Mouse (Mus musculus): Measurements from ENCODE around the gene Syk. TPM values are rescaled to one million over a fixed set of nuclear protein-coding genes. Genes with fewer than 3 reads are reported as not detected.
A peak's percentile ranks its signal among the peaks of the same experiment; 100 is the strongest.

Syk gene
- total RNA-seq, 1 experiment: 13.3 TPM

DNA sequence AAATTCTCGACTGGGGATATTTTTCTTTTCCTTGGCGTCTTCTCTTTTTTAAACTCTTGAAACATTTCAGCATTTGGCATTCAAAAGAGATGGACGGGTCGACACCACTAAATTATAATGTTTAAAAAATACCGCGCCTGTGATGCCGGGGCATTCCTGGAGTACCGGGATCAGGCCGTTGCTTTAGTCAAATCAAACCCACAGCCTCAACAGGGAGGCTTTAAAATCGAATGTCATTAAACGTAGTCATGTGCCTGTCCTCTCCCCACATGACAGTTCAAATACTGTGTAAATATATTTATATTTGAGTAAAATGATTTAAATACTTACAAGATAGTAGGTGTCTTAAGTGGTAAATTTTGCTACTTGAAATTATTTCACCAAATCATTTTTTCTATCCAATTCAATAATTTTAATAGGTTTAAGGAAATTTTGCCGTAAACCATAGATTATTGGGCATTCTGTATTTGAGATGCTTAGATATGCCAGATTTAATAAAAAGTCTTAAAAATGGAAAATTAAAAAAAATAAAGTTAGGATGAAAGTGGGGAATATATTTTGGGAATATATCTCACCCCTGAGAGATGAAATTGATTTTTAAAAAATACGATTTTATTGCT lies 1.1 kb downstream of the Syk start:
- Histone ChIP-seq H3K36me3 (ENCODE audit: control insufficient read depth, insufficient read depth, low read length, poor library complexity, severe bottlenecking) (no peaks in the 10 kb centered on the region), H3K9me3 (ENCODE audit: control insufficient read depth, insufficient read depth, low read depth, low read length) (no peaks in the 10 kb centered on the region), H3K4me3 (ENCODE audit: insufficient read depth in 1 of 2, low read depth in 1 of 2, low read length in 2 of 2, poor library complexity in 1 of 2, severe bottlenecking in 1 of 2) (peak overlapping the region; percentile 74 to 90; a peak in 3 of 4 replicates), H3K4me1 (ENCODE audit: control insufficient read depth in 2 of 2, insufficient read depth in 2 of 2, low read length in 2 of 2, poor library complexity in 1 of 2) (peaks cover 5% of the 10 kb centered on the region in 2 experiments), H3K27ac (ENCODE audit: insufficient read depth, low read depth, low read length, poor library complexity, severe bottlenecking) (no peak overlapping the region), H3K9ac (ENCODE audit: insufficient read depth, low read depth, low read length, poor library complexity, severe bottlenecking) (no peak overlapping the region)
- TF ChIP-seq MAFK (IDR thresholded peaks at IDR 0.05; ENCODE audit: insufficient read depth, low read depth, low read length): no peak
- TF ChIP-seq ZC3H11A (IDR thresholded peaks at IDR 0.05; ENCODE audit: borderline replicate concordance, low read depth, low read length): no peak
- TF ChIP-seq HCFC1 (IDR thresholded peaks at IDR 0.05; ENCODE audit: borderline replicate concordance, insufficient read depth, low read length): no peak
- TF ChIP-seq CHD2 (IDR thresholded peaks at IDR 0.05; ENCODE audit: low read depth, low read length): no peak
- no peak for TF ChIP-seq ZNF384 (IDR thresholded peaks at IDR 0.05; ENCODE audit: low read depth, low read length)
- DNase-seq (ENCODE audit: low read depth, low spot score): no peak
- in situ Hi-C loops (cut with MboI; ENCODE audit: low sequenced_read_pairs in 2 of 2, unreplicated experiment in 2 of 2): no loop called here

DNA sequence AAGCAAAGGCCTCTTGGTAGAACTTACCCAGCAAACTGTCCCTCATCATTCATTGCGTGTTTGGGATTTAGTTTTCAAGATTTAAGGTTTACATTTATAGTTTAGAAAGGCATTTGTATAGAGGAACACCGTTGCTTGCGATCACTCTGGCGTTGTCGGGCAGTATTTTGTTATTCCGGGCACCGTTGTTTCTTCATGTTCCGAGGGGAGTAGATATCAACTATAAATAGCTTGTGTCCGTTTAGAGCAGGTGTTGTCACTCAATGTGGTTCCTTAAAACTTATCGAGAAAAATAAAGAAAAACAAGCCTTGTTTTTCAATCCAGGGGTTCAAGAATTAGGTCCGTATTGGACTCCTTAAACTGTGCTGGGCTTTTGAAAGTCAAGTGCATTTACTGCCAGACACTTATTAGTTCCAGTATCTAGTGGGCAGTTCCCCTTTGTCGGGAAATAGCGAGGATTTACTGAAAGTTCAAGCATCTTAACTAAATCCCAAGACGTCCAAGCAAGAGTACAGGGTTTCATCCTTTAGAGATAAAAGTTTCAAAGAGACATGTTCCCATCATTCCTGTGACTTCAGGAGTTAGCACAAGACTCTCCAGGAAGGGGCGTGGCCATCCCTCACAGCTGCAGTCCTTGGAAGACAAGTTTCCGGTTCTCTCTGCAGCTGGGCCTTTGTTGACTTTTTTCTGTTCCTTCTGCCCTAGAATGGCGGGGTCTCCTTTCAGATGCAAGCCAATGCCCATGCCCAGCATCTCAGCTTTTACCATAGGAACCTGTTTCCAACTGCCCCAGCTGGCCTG lies 1.9 kb downstream of the Syk start:
- Histone ChIP-seq H3K9me3 (ENCODE audit: control insufficient read depth, insufficient read depth, low read depth, low read length) (no peaks in the 10 kb centered on the region), H3K9ac (ENCODE audit: insufficient read depth, low read depth, low read length, poor library complexity, severe bottlenecking) (no peak overlapping the region; the same call in 1 of the 2 replicates), H3K27ac (ENCODE audit: insufficient read depth, low read depth, low read length, poor library complexity, severe bottlenecking) (no peak overlapping the region; the same call in 1 of the 2 replicates), H3K4me3 (ENCODE audit: insufficient read depth in 1 of 2, low read depth in 1 of 2, low read length in 2 of 2, poor library complexity in 1 of 2, severe bottlenecking in 1 of 2) (peak overlapping the region; percentile 27 to 90), H3K4me1 (ENCODE audit: control insufficient read depth in 2 of 2, insufficient read depth in 2 of 2, low read length in 2 of 2, poor library complexity in 1 of 2) (peaks cover 5% of the 10 kb centered on the region in 2 experiments), H3K36me3 (ENCODE audit: control insufficient read depth, insufficient read depth, low read length, poor library complexity, severe bottlenecking) (peaks cover under 1% of the 10 kb centered on the region; the same call in 1 of the 2 replicates)
- in situ Hi-C loops (cut with MboI; ENCODE audit: low sequenced_read_pairs in 2 of 2, unreplicated experiment in 2 of 2): no loop called here
- DNase-seq (ENCODE audit: low read depth, low spot score): peak; percentile 70
- no peak for TF ChIP-seq ZC3H11A (IDR thresholded peaks at IDR 0.05; ENCODE audit: borderline replicate concordance, low read depth, low read length)
- no peak for TF ChIP-seq HCFC1 (IDR thresholded peaks at IDR 0.05; ENCODE audit: borderline replicate concordance, insufficient read depth, low read length)
- no peak for TF ChIP-seq ZNF384 (IDR thresholded peaks at IDR 0.05; ENCODE audit: low read depth, low read length)
- TF ChIP-seq CHD2 (IDR thresholded peaks at IDR 0.05; ENCODE audit: low read depth, low read length): no peak
- TF ChIP-seq MAFK (IDR thresholded peaks at IDR 0.05; ENCODE audit: insufficient read depth, low read depth, low read length): no peak

DNA sequence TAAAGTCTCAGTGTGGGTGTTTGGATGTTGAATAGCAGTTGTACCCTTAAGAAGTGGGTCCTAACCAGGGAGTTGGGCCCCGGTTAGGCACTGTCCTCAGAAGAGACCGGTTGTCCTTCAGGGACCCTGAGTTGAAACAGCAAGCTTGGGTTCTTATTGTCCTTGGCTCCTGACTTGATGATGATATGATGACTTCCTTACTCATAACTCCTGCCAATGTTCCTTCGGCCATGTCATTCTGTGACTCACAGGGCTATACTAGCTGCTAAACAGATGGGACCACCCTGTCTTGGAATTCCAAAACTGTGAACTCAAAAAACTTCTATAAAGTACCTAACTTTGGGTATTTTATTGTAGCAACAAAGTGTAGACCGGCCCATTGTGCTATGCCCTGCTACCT lies 4.8 kb downstream of the Syk start:
- Histone ChIP-seq H3K36me3 (ENCODE audit: control insufficient read depth, insufficient read depth, low read length, poor library complexity, severe bottlenecking) (peaks cover 2% of the 10 kb centered on the region; the same call in 1 of the 2 replicates), H3K27ac (ENCODE audit: insufficient read depth, low read depth, low read length, poor library complexity, severe bottlenecking) (no peak overlapping the region), H3K4me1 (ENCODE audit: control insufficient read depth in 2 of 2, insufficient read depth in 2 of 2, low read length in 2 of 2, poor library complexity in 1 of 2) (peaks cover 5 to 7% of the 10 kb centered on the region in 2 experiments), H3K9ac (ENCODE audit: insufficient read depth, low read depth, low read length, poor library complexity, severe bottlenecking) (no peak overlapping the region), H3K9me3 (ENCODE audit: control insufficient read depth, insufficient read depth, low read depth, low read length) (no peaks in the 10 kb centered on the region), H3K4me3 (ENCODE audit: insufficient read depth in 1 of 2, low read depth in 1 of 2, low read length in 2 of 2, poor library complexity in 1 of 2, severe bottlenecking in 1 of 2) (no peak overlapping the region)
- in situ Hi-C loops (cut with MboI; ENCODE audit: low sequenced_read_pairs in 2 of 2, unreplicated experiment in 2 of 2): no loop called here
- no peak for TF ChIP-seq MAFK (IDR thresholded peaks at IDR 0.05; ENCODE audit: insufficient read depth, low read depth, low read length)
- no peak for TF ChIP-seq HCFC1 (IDR thresholded peaks at IDR 0.05; ENCODE audit: borderline replicate concordance, insufficient read depth, low read length)
- DNase-seq (ENCODE audit: low read depth, low spot score): no peak

DNA sequence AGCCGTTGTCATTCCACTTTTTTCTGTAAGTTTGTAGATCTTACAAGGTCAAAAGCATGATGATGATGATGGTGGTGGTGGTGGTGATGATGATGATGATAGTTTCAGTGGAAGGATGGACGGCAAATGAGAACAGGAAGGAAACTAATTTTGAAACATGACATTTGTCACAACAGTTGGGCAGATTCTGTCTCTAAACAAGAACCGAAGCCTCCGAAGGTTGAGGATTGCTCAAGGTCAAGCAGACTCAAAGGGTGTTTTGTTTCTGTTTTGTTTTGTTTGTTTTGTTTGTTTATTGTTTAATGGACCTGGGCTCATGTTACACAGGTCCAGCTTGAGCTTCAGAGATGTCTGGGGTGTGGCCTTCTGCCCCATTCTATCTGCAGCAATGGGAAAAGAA lies 6.1 kb downstream of the Syk start:
- peaks cover 5% of the 10 kb centered on the region; the same call in 1 of the 2 replicates for H3K36me3 ChIP-seq (ENCODE audit: control insufficient read depth, insufficient read depth, low read length, poor library complexity, severe bottlenecking)
- in situ Hi-C loops (cut with MboI; ENCODE audit: low sequenced_read_pairs in 2 of 2, unreplicated experiment in 2 of 2): no loop called here
- H3K4me3 ChIP-seq (ENCODE audit: insufficient read depth in 1 of 2, low read depth in 1 of 2, low read length in 2 of 2, poor library complexity in 1 of 2, severe bottlenecking in 1 of 2): no peak overlapping the region
- DNase-seq (ENCODE audit: low read depth, low spot score): no peak
- no peak overlapping the region for H3K27ac ChIP-seq (ENCODE audit: insufficient read depth, low read depth, low read length, poor library complexity, severe bottlenecking)
- TF ChIP-seq ZNF384 (IDR thresholded peaks at IDR 0.05; ENCODE audit: low read depth, low read length) (no peak), MAFK (IDR thresholded peaks at IDR 0.05; ENCODE audit: insufficient read depth, low read depth, low read length) (no peak), ZC3H11A (IDR thresholded peaks at IDR 0.05; ENCODE audit: borderline replicate concordance, low read depth, low read length) (no peak), HCFC1 (IDR thresholded peaks at IDR 0.05; ENCODE audit: borderline replicate concordance, insufficient read depth, low read length) (no peak), CHD2 (IDR thresholded peaks at IDR 0.05; ENCODE audit: low read depth, low read length) (no peak)
- H3K4me1 ChIP-seq (ENCODE audit: control insufficient read depth in 2 of 2, insufficient read depth in 2 of 2, low read length in 2 of 2, poor library complexity in 1 of 2): peaks cover 5 to 7% of the 10 kb centered on the region in 2 experiments
- no peak overlapping the region for H3K9ac ChIP-seq (ENCODE audit: insufficient read depth, low read depth, low read length, poor library complexity, severe bottlenecking)
- no peaks in the 10 kb centered on the region for H3K9me3 ChIP-seq (ENCODE audit: control insufficient read depth, insufficient read depth, low read depth, low read length)
